Mouse (Mus musculus) layer of hippocampus, adult 9-11 months (tissue): ENCODE results near the gene Bbx.

Source experiments
- DNase-seq: peaks from one replicate; pipeline ENCODE4 v3.0.0; 2022

Bbx gene

GRCm38 (mm10) chr16:50432062-50432878, at the start of gene Bbx:
Bbx (minus strand) TSS chr16:50432390.
- peak; percentile 98 for DNase-seq

DNA sequence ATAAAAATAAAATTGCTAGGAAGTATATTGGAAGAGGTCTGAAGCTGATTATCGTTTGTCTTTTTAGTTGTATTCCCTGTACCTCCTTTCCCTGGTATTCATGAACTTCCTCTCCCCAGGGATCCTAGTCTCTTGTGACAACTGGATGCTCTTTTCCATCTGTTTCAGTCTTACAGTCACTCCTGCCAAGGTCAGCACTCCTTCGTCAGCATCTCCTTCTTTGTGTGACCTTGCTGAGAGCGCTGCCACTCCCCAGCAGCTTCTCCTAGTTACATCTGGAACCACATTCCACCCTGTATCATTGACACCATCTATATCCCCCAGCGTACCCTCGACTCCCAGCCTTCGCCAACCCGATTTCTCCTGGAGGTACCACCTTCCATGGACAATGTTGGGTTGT, 49.7 kb upstream of the Bbx start:
- no peak for DNase-seq

- no peak for DNase-seq
Observed at GRCm38 (mm10) chr16:50481341-50481740, 49.2 kb upstream of the Bbx start.

- no peak for DNase-seq
Observed at GRCm38 (mm10) chr16:50478695-50479094, 46.5 kb upstream of the Bbx start.

- no peak for DNase-seq
Observed at GRCm38 (mm10) chr16:50477628-50478027, 45.4 kb upstream of the Bbx start.

DNA sequence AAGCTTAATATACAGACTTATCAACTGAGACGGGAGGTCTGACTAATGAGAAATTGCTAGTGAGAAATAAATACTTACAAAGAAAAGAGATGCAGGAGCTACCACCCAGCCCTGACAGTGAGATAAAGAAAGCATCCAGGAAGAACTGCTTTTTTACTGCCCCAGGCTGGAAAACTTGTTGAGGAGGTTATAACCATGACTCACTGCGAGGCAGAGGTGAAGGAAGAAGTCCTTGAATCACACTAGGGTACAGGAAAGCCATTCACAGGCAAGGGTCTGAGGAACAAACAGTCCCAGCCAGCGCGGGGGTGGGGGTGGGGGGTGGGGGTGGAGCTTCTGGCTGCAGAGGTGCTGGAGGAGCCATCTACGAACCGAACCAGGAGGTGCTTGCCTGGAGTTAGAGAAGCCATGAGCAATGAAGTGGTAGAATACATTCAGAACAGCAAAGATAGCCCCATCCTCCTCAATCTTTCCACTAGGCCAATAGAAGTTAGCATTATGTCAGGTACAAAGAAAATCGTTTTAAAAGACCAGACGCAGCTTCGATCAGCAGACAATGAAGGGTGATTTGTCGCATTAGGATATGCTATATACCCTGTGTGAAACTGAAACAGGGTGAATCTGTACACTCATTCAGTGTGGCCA, 30.2 kb upstream of the Bbx start:
- DNase-seq: no peak

GRCm38 (mm10) chr16:50459146-50459545, 27.0 kb upstream of the Bbx start:
- no peak for DNase-seq

DNA sequence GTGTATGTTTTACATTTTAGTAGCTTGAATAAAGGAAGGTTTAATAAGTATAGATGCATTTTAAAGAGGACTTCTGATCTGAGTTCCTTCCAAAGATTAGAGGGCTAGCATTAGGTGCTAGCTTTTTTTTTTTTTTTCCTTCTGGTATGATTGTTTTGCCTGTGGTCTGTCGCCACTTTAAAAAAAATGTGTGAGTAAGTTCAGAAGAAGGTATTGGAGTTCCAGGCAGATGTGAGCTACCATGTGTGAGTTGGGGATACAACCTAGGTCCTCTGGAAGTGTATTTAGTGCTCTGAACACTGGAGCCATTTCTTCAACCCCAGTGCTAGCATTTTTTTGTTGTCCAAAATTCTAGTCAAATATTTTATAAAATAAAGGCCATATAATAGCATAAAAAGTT, 23.9 kb upstream of the Bbx start:
- DNase-seq: no peak

- DNase-seq: no peak
Observed at GRCm38 (mm10) chr16:50449086-50449485, 16.9 kb upstream of the Bbx start.

DNA sequence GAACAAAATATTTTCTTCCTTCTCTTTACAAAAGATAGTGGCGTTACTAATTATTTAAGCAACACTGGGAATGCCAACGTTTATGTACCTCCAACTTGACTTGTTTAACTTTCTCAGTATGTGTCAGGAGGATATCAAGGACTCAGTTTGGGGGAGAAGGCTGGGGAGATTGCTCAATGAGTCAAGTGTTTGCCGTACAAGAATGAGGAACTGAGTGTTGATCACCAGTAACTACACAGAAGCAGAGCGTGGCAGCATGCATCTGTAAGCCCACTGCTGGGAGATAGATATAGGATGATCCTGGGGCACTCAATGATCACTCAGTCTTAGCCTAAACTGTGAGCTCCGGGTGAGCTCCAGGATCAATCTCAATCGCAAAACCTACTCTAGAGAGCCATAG, 12.8 kb upstream of the Bbx start:
- DNase-seq: no peak

- no peak for DNase-seq
Observed at GRCm38 (mm10) chr16:50438816-50439215, 6.6 kb upstream of the Bbx start.

DNA sequence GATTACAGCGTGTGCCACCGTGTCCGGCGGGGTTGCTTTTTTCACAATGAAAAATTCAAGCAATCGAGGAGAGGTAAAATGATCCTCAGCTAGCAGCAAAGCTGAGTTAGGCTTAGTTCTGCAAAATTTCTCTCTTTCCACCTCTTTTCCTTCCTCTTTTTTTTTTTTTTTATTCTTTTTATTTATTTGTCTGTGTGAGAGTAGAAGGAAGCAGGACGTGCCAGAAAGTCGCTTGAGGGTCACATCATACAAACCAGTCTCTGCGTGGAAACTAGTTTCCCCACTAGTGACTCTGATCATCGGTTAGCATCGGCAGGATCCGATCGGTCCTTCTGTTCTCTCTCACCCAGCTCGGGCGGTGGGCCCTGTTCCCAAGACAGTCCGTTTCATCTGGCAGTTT, 5.6 kb upstream of the Bbx start:
- DNase-seq: no peak

DNA sequence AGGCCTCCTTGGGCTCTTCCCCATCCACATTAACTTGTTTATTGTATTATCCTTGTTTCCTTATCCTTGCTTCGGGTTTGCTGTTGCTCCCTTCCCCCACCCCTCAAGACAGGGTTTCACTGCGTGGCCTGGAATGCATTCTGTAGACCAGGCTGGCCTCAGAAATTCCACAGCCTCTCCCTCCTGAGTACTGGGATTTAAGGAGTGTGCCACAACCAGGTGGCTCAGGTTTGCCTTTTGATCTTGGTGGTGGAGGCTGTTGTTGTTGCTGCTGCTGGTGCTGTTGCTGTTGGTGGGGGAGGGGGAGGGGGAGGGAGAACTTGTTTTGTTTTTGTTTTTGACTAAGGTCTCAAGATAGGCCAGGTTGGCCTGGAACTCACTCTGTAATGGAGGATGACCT, 5.1 kb upstream of the Bbx start:
- DNase-seq: no peak

DNA sequence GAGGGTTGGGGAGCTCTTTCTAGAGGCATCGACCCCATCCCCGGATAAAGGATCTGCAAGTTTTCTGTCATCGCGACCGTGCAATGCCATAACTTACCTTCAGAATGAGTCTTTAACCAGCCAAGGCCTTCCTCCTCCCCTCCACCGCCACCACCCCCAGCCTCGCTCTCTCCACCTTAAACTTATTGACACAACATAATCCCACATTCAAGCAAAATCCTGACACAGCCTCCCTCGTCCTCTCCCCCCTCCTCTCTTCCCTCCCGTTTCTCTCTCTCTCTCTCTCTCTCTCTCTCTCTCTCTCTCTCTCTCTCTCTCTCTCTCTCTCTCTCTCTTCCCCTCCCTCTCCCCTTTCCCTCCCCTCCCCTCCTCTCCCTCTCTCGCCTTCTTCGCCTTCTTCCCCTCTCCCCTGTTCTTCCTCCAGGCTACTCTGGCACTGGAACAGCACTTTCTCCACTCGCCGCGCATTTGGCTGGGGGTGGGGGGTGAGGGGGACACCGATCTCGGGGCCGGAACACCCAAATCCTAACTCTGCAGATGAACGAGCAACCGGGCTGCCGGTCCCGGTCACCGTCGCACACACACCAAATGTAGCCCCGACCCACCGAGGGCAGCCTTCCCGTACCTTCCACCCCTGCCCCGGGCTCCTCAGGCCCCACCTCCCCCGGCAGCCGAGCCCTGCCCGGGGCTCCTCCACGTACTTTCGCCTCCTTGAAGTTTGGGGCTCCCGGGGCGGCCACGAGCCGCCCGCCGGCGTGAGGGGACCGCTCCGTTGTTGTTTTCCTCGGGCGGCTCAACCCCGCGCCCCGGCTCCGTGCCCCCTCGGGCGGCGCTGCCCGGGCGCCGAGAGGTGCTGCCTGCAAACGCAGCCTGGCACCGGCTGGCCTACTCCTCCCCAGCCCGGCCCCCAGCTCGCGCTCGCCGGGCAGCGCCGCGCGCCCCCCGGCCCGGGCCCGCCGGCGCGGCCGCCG, 894 bp downstream of the Bbx start:
- DNase-seq: no peak

- DNase-seq: no peak
Observed at GRCm38 (mm10) chr16:50430515-50430877, 1.7 kb downstream of the Bbx start.

GRCm38 (mm10) chr16:50429692-50430514, 2.3 kb downstream of the Bbx start:
- no peak for DNase-seq

DNA sequence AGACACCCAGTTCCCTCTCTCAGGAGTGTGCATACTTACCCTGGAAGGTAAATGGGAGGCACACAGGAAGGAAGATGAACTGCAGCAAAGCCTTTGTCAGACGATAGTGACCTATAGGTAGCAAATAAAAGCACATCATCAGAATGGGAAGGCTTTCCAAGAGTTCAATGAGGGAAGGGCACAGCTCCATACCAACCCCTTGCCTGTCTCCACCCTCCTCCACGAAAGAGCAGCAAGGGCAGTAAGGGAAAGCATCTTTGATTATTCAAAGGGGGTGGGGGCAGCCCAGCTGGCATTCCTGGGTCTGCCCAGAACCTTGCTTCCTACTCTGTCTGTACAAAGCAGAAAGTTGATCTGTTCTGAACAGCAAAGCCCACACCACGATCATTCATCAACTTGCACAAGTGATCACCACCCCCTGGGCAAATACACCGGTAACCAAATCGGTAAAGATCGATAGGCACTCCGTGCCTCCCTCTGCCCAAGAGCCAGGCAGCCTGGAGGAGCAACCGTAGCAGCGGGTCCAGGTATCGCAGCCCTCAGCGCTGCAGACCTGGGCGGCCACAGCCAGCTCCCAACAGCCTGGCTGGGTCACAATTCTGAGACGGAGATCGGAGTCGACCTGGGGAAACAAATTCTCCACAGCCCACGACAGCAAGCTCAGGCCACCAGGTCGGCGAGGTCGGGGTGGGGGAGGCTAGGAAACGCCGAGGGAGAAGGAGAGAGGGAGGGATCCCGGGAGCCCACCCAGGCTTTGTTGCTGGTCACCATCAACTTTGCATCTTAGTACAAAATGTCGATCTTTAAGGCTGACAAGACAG, 3.1 kb downstream of the Bbx start:
- DNase-seq: no peak

DNA sequence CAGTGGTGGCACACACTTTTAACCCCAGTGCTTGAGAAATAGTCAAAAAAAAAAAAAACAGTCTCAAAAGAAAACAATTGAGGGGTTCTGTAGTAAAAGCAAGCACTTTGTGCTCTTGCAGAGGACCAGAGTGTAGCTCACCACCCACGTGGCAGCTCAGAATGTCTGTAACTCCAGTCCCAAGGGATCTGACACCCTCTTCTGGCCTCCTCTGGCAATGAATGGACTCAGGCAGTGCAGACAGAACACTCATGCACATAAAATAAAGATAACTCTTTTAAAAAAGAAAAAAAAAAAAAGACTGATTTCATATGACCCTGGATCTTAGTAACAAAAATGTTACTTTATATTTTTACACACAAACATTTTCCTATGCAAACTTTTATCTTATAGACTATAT, 12.1 kb downstream of the Bbx start:
- DNase-seq: no peak

DNA sequence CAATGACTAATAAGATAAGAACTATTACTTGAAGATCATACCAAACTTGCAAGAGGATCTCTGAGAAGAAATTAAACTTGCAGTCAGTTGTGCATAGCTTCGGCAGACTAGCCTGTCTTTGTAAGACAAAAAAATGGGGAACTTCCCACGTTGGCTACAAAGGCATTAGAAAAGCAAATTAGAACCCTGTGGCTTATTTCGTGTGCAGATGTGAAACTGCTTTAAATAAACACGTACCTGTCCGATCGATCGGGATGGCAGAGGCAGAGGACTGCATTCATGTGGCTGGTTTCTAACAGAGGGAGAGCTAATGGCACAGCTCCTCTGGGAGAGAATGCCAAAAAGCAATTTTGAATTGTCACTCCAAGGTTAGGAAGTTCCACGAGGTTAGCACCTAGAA, 16.8 kb downstream of the Bbx start:
- DNase-seq: no peak

DNA sequence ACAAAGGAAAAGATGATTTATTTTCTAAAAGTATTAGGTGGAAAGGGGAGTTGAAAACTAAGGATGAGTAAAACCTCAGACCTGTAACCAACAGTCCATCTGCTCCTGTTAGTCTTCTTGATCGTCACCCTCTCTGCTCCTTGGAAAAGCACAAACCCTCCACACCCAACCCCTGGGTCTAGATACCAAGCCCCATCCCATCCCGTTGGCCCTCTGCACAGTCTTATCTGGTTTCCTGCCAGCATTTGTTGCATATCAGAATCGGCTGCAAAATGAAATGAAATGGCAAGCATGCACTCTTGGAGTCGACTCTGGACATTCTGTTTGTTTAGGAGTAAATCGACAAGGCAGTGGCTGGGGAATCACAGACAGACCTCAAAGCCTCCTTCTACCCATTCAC, 29.3 kb downstream of the Bbx start:
- DNase-seq: no peak

DNA sequence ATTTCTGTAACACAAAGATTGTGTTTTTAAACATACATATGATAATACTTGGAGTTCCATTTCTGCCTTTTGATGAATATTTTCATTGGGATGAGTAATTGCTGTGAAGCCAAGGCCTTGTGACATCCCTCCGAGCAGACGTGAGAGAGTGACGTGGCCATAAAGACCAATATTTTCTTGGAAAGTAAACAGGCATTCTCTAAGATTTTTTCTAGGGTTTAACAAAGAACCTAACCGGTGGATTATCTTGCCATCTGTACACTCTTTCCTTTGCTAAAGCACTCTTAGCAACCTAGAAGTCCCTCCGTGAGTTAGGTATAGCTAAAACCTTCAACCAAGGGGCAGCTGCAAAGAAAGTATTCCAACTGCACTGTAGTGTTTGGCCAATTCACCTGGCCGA, 32.4 kb downstream of the Bbx start:
- DNase-seq: no peak

- DNase-seq: no peak
Observed at GRCm38 (mm10) chr16:50398564-50398963, 33.6 kb downstream of the Bbx start.
